Mouse (Mus musculus) stomach, embryonic 16.5 days (tissue): ENCODE measurements around the gene Ifrd2. TPM values are rescaled to one million over a fixed set of nuclear protein-coding genes. Genes with fewer than 3 reads are reported as not detected.

Experiments used
- ATAC-seq: fragments of 200-750 bp; cut with Nextera tagmentation; 2 replicates; pipeline ENCODE4 v1.8.0; 2017; ENCODE audit warnings: moderate number of reproducible peaks, moderate TSS enrichment; ENCODE audit not compliant: insufficient read depth, low FRiP score
- H3K27ac ChIP-seq: fragments of 300-500 bp; sonication (generic); 2 replicates; pipeline ENCODE4 v1.5.1; 2014; ENCODE audit warnings: low read length
- H3K27me3 ChIP-seq: fragments of 300-500 bp; sonication (generic); 2 replicates; pipeline ENCODE4 v1.6.1; 2014; ENCODE audit warnings: low read length, control low read depth, mixed read lengths; ENCODE audit not compliant: control insufficient read depth, insufficient read depth
- H3K36me3 ChIP-seq: fragments of 300-500 bp; sonication (generic); 2 replicates; pipeline ENCODE4 v1.6.1; 2014; ENCODE audit warnings: low read length; ENCODE audit not compliant: control insufficient read depth, insufficient read depth
- H3K4me1 ChIP-seq: fragments of 300-500 bp; sonication (generic); 2 replicates; pipeline ENCODE4 v1.6.1; 2014; ENCODE audit warnings: low read length, control low read depth, mixed read lengths; ENCODE audit not compliant: control insufficient read depth, insufficient read depth
- H3K4me2 ChIP-seq: fragments of 300-500 bp; sonication (generic); 2 replicates; pipeline ENCODE4 v1.6.1; 2014; ENCODE audit warnings: low read depth, low read length, mixed read lengths
- H3K4me3 ChIP-seq: fragments of 300-500 bp; sonication (generic); replicated peaks from 2 replicates; pipeline ENCODE4 v1.5.1; 2014; ENCODE audit warnings: mild to moderate bottlenecking, low read length
- H3K9ac ChIP-seq: fragments of 300-500 bp; sonication (generic); 2 replicates; pipeline ENCODE4 v1.6.1; 2014; ENCODE audit warnings: low read length
- H3K9me3 ChIP-seq: fragments of 300-500 bp; sonication (generic); replicated peaks from 2 replicates; pipeline ENCODE4 v1.6.1; 2016; ENCODE audit warnings: low read length, control low read depth; ENCODE audit not compliant: control insufficient read depth
- WGBS: fragments of 180-500 bp; shearing (Covaris S2); extraction: QIAGEN DNeasy Blood & Tissue Kit; methylation state at CpG from one replicate; pipeline ENCODE4 v1.1.7; 2014; 5-methylcytosine and 5-hydroxymethylcytosine counted together
- polyA plus RNA-seq: library from polyadenylated mRNA; unstranded; fragments of >200 nt; fragmentation: Nextera tagmentation; extraction: Ambion mirVana; gene quantifications from 2 replicates; pipeline ENCODE4 v1.2.1, GENCODE M21; 2015

Ifrd2 gene
- polyA plus RNA-seq, 1 experiment from 2014 or later = 62.0 TPM

DNA sequence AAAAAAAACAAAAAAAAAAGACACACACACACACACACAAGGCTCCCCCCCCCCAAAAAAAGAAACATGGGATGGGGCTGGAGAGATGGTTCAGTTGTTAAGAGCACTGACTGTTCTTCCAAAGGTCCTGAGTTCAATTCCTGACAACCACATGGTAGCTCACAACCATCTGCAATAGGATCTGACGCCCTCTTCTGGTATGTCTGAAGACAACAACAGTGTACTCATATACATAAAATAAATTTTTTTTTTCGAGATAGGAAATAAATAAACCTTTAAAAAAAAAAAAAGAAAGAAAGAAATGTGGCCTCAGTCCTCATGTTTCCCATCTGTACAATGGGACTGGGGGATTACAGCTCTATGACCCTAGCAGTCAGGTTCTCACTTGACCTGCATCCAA, 30.0 kb downstream of the Ifrd2 start:
- peaks cover 37% of the 10 kb centered on the region for H3K4me1 ChIP-seq
- no peak overlapping the region for H3K4me3 ChIP-seq
- ATAC-seq = no peak
- no peaks in the 10 kb centered on the region for H3K27me3 ChIP-seq
- H3K27ac ChIP-seq = no peak overlapping the region
- H3K9ac ChIP-seq = no peak overlapping the region
- no peak overlapping the region for H3K4me2 ChIP-seq
- WGBS = 86% methylated on average over 2 of the region's 2 CpGs
- peaks cover 34% of the 10 kb centered on the region for H3K36me3 ChIP-seq
- no peaks in the 10 kb centered on the region for H3K9me3 ChIP-seq

DNA sequence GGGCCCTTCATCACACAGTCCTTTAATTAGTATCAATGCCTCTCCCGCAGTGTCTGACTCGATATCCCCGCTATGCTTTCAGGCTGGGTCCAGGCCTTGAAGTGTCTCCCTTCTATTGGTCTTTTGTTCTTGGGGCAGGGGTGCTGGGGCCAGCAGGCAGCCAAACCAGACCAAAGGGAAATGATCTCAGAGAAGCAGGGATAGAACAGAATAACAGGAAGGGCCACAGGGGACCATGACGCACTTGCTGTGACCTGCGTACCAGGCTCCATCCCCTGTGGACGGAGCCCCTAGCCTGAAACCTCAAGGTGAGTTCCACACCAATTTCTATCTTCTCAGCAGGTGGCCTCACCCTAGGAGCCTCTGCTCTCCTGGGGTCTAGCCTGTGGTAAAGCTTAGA, 30.7 kb downstream of the Ifrd2 start:
- H3K9ac ChIP-seq = peak overlapping the region; percentile 62; the same call in 1 of the 2 replicates
- 87% methylated on average over 6 of the region's 6 CpGs for WGBS
- H3K4me2 ChIP-seq = no peak overlapping the region
- H3K36me3 ChIP-seq = peaks cover 34% of the 10 kb centered on the region
- no peak overlapping the region for H3K4me3 ChIP-seq
- no peaks in the 10 kb centered on the region for H3K27me3 ChIP-seq
- ATAC-seq = no peak
- H3K27ac ChIP-seq = peak overlapping the region; percentile 92
- no peaks in the 10 kb centered on the region for H3K9me3 ChIP-seq
- peaks cover 33% of the 10 kb centered on the region for H3K4me1 ChIP-seq

- 19% methylated on average over 13 of the region's 13 CpGs for WGBS
- Histone ChIP-seq H3K27me3 (no peaks in the 10 kb centered on the region), H3K27ac (peak overlapping the region; percentile 92), H3K9ac (peak overlapping the region; percentile 62), H3K9me3 (no peaks in the 10 kb centered on the region), H3K4me3 (no peak overlapping the region), H3K4me2 (no peak overlapping the region), H3K36me3 (peaks cover 36% of the 10 kb centered on the region), H3K4me1 (peaks cover 33% of the 10 kb centered on the region)
- peak; percentile 58 for ATAC-seq
These were observed 31.5 kb downstream of the Ifrd2 start for GRCm38 (mm10) chr9:107618778-107619545.

DNA sequence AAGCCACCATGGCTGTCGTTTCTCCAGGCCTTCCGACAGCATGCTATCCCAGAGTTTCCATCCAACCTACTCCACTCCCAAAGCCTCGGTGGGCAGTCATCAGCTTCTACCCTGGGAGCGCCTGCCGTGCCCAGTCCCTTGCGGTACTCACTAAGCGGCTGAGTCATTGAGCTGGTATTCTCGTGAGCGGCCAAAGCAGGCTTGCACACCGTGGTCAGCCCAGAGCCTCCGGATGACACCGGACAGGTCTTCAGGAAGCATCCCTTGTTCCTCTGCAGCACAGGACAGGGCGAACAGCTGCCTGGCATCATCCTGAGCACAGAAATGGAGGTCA, 32.1 kb downstream of the Ifrd2 start:
- ATAC-seq = peak; percentile 19; the same call in 1 of the 2 replicates
- Histone ChIP-seq H3K27me3 (no peaks in the 10 kb centered on the region), H3K9me3 (no peaks in the 10 kb centered on the region), H3K4me3 (no peak overlapping the region), H3K4me2 (no peak overlapping the region), H3K36me3 (peaks cover 35% of the 10 kb centered on the region), H3K9ac (peak overlapping the region; percentile 62), H3K4me1 (peaks cover 38% of the 10 kb centered on the region), H3K27ac (peak overlapping the region; percentile 92)
- WGBS = 57% methylated on average over 13 of the region's 13 CpGs

- Histone ChIP-seq H3K4me3 (no peak overlapping the region), H3K4me2 (no peak overlapping the region), H3K9me3 (no peaks in the 10 kb centered on the region), H3K27me3 (no peaks in the 10 kb centered on the region), H3K27ac (0 out of 2 replicates have a peak overlapping the region, but pooled peaks have one; percentile 5), H3K36me3 (peaks cover 21% of the 10 kb centered on the region), H3K4me1 (peaks cover 44% of the 10 kb centered on the region), H3K9ac (no peak overlapping the region)
- ATAC-seq = no peak
These were observed 33.5 kb downstream of the Ifrd2 start for GRCm38 (mm10) chr9:107620954-107621353.

DNA sequence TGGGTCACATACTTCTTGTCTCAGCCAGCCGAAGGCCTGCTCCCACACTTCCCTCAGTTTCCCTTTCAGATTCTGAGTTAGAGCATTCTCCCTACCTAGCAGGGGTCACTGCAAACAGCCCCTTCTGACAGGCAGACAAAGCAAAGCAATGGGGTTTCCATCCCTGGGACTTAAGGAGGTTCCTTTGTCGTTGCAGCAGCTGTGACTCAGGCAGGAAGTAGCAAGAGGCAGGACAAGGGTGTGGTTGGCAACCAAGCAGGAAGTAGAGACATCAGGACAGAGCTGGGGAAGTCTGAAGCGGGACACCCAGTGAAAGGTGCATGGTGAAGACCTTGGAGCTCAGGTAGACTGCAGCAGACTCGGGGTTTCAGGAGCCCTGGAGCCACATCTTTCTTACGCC, 37.1 kb downstream of the Ifrd2 start:
- WGBS = 63% methylated on average over 5 of the region's 5 CpGs
- Histone ChIP-seq H3K36me3 (peaks cover 8% of the 10 kb centered on the region; the same call in 1 of the 2 replicates), H3K27me3 (no peaks in the 10 kb centered on the region), H3K9ac (peak overlapping the region; percentile 28; the same call in 1 of the 2 replicates), H3K27ac (peak overlapping the region; percentile 80), H3K4me3 (no peak overlapping the region), H3K4me2 (no peak overlapping the region), H3K4me1 (peaks cover 62% of the 10 kb centered on the region), H3K9me3 (no peaks in the 10 kb centered on the region)
- no peak for ATAC-seq

DNA sequence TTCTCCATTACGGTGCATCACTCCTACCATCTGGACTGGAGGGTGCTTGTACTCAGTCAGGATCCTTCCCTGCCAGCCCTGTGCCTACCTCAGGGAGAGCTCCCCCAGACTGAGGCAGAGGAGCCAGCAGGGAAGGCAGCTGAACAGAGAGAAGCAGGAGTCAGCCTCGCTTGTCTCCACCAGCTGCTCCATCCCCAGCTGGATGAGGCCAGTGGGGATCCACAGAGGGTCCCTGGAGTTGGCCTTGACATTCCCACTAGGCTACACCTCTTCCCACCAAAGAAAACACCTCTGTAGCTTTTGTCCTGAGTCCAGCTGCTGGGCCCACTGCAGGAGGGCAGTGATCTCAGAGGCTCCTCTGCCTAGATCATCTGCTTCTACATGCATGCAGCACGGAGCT, 37.5 kb downstream of the Ifrd2 start:
- Histone ChIP-seq H3K4me2 (peak overlapping the region; percentile 12; the same call in 1 of the 2 replicates), H3K9me3 (no peaks in the 10 kb centered on the region), H3K36me3 (peaks cover 5% of the 10 kb centered on the region; the same call in 1 of the 2 replicates), H3K4me3 (no peak overlapping the region), H3K27ac (peak overlapping the region; percentile 80), H3K27me3 (no peaks in the 10 kb centered on the region), H3K4me1 (peaks cover 62% of the 10 kb centered on the region), H3K9ac (peak overlapping the region; percentile 28; the same call in 1 of the 2 replicates)
- ATAC-seq = no peak
- 92% methylated on average over 3 of the region's 3 CpGs for WGBS

- Histone ChIP-seq H3K9me3 (no peaks in the 10 kb centered on the region), H3K4me3 (no peak overlapping the region), H3K36me3 (0 out of 2 replicates have a peak, but pooled peaks cover 2% of the 10 kb centered on the region), H3K4me2 (no peak overlapping the region), H3K27ac (peak overlapping the region; percentile 80), H3K4me1 (peaks cover 62% of the 10 kb centered on the region), H3K27me3 (no peaks in the 10 kb centered on the region), H3K9ac (peak overlapping the region; percentile 28; the same call in 1 of the 2 replicates)
- 90% methylated on average over 12 of the region's 12 CpGs for WGBS
- ATAC-seq = no peak
These were observed 38.1 kb downstream of the Ifrd2 start for GRCm38 (mm10) chr9:107625351-107626128.
